Mouse (Mus musculus) liver, adult 2 months (tissue): ENCODE measurements around the gene Irf9. TPM values are rescaled to one million over a fixed set of nuclear protein-coding genes. Genes with fewer than 3 reads are reported as not detected.

Experiments used
- DNase-seq: peaks from one replicate; pipeline ENCODE4 v3.0.0-alpha.2; 2011; ENCODE audit warnings: low read depth, low spot score; ENCODE audit errors: extremely low read depth
- H3K27ac ChIP-seq: fragments of 200-500 bp; replicated peaks from 2 replicates; pipeline ENCODE4 v1.5.1; 2012; ENCODE audit warnings: low read depth, mild to moderate bottlenecking, control low read depth, inconsistent platforms, low read length; ENCODE audit not compliant: insufficient read depth
- H3K27me3 ChIP-seq: fragments of 200-500 bp; 2 replicates; pipeline ENCODE4 v1.6.1; 2012; ENCODE audit warnings: mild to moderate bottlenecking, moderate library complexity, low read length, inconsistent platforms; ENCODE audit not compliant: control insufficient read depth, insufficient read depth
- H3K36me3 ChIP-seq: fragments of 200-500 bp; 2 replicates; pipeline ENCODE4 v1.6.1; 2012; ENCODE audit warnings: low read length, inconsistent platforms; ENCODE audit not compliant: control insufficient read depth, insufficient read depth
- H3K4me1 ChIP-seq: fragments of 200-500 bp; 2 replicates; pipeline ENCODE4 v1.6.1; 2011; ENCODE audit warnings: low read length; ENCODE audit not compliant: control insufficient read depth, insufficient read depth
- H3K4me3 ChIP-seq: fragments of 200-500 bp; 2 replicates; pipeline ENCODE4 v1.5.1; 2011; ENCODE audit warnings: low read depth, mild to moderate bottlenecking, control low read depth, low read length, moderate library complexity; ENCODE audit not compliant: insufficient read depth
- H3K79me2 ChIP-seq: fragments of 200-500 bp; 2 replicates; pipeline ENCODE4 v1.6.1; 2012; ENCODE audit warnings: inconsistent platforms, mild to moderate bottlenecking, low read length, moderate library complexity; ENCODE audit not compliant: control insufficient read depth, insufficient read depth
- H3K9ac ChIP-seq: fragments of 200-500 bp; 2 replicates; pipeline ENCODE4 v1.6.1; 2012; ENCODE audit warnings: low read depth, mild to moderate bottlenecking, control low read depth, inconsistent platforms, low read length
- CTCF ChIP-seq: fragments of 200-500 bp; IDR thresholded peaks from 2 replicates; pipeline ENCODE4 v1.5.1; 2011; ENCODE audit warnings: low read depth, low read length, control low read depth
- POLR2A ChIP-seq: fragments of 200-500 bp; IDR thresholded peaks from 2 replicates; pipeline ENCODE4 v1.6.1; 2011; ENCODE audit warnings: low read length, control low read depth; ENCODE audit not compliant: insufficient read depth; ENCODE audit errors: extremely low read depth
- WGBS: fragments of 180-500 bp; shearing (Covaris S2); methylation state at CpG from one replicate; pipeline ENCODE4 v1.1.7; 2018; 5-methylcytosine and 5-hydroxymethylcytosine counted together
- polyA plus RNA-seq: library from polyadenylated mRNA; depleted of rRNA; stranded (reverse); fragments of >200 nt; gene quantifications from 2 replicates; pipeline ENCODE4 v1.2.3, GENCODE M21; 2012; rRNA removed
- total RNA-seq: library from RNA; depleted of rRNA; stranded (reverse); fragments of >200 nt; gene quantifications from 2 replicates; pipeline ENCODE4 v1.2.3, GENCODE M21; 2014; rRNA removed

Gene Irf9
- total and polyA plus RNA-seq, 2 experiments = 24.2 to 45.0 TPM

GRCm38 (mm10) chr14:55644261-55644888 is 41.0 kb downstream of the Irf9 start:
- Histone ChIP-seq H3K9ac (peak overlapping the region; percentile 24), H3K36me3 (peaks cover 10% of the 10 kb centered on the region), H3K79me2 (peaks cover 18% of the 10 kb centered on the region; the same call in 1 of the 2 replicates), H3K27me3 (no peaks in the 10 kb centered on the region), H3K27ac (peak overlapping the region; percentile 46), H3K4me1 (peaks cover 14% of the 10 kb centered on the region), H3K4me3 (peak overlapping the region; percentile 46)
- 18% methylated on average over 17 of the region's 17 CpGs for WGBS
- no peak for TF ChIP-seq POLR2A
- no peak for TF ChIP-seq CTCF
- peak; percentile 14 for DNase-seq

GRCm38 (mm10) chr14:55649884-55650283 is 46.5 kb downstream of the Irf9 start, which contains the start of gene Tssk4:
Tssk4 (plus strand) TSS chr14:55650184.
- no peak for DNase-seq
- Histone ChIP-seq H3K27ac (no peak within 1 kb of the TSS), H3K4me3 (no peak within 1 kb of the TSS), H3K79me2 (no peaks in the 10 kb centered on the region), H3K9ac (no peak within 1 kb of the TSS), H3K27me3 (no peaks in the 10 kb centered on the region), H3K4me1 (0 out of 2 replicates have a peak, but pooled peaks cover 2% of the 10 kb centered on the region), H3K36me3 (no peaks in the 10 kb centered on the region)
- no peak for TF ChIP-seq CTCF
- no peak for TF ChIP-seq POLR2A
- WGBS = 98% methylated on average over 2 of the region's 2 CpGs

- DNase-seq = no peak
- H3K4me3 ChIP-seq = no peak overlapping the region
- no peaks in the 10 kb centered on the region for H3K36me3 ChIP-seq
- WGBS = 89% methylated on average over 7 of the region's 7 CpGs
- no peak overlapping the region for H3K9ac ChIP-seq
- no peak overlapping the region for H3K27ac ChIP-seq
- H3K79me2 ChIP-seq = no peaks in the 10 kb centered on the region
- TF ChIP-seq CTCF (no peak), POLR2A (no peak)
- no peaks in the 10 kb centered on the region for H3K4me1 ChIP-seq
- H3K27me3 ChIP-seq = no peaks in the 10 kb centered on the region
Measured at GRCm38 (mm10) chr14:55651528-55651927, 48.2 kb downstream of the Irf9 start.

- no peaks in the 10 kb centered on the region; the same call in 1 of the 2 replicates for H3K4me1 ChIP-seq
- no peak for TF ChIP-seq POLR2A
- TF ChIP-seq CTCF = no peak
- peaks cover 4% of the 10 kb centered on the region; the same call in 1 of the 2 replicates for H3K36me3 ChIP-seq
- H3K9ac ChIP-seq = no peak overlapping the region
- 82% methylated on average over 3 of the region's 3 CpGs for WGBS
- H3K27me3 ChIP-seq = no peaks in the 10 kb centered on the region
- DNase-seq = no peak
- H3K4me3 ChIP-seq = no peak overlapping the region
- H3K27ac ChIP-seq = no peak overlapping the region
- no peaks in the 10 kb centered on the region for H3K79me2 ChIP-seq
Measured at GRCm38 (mm10) chr14:55656935-55657334, 53.6 kb downstream of the Irf9 start.

GRCm38 (mm10) chr14:55658011-55658410 is 54.6 kb downstream of the Irf9 start:
- no peaks in the 10 kb centered on the region; the same call in 1 of the 2 replicates for H3K4me1 ChIP-seq
- H3K9ac ChIP-seq = no peak overlapping the region
- H3K4me3 ChIP-seq = no peak overlapping the region
- no peaks in the 10 kb centered on the region for H3K79me2 ChIP-seq
- WGBS = 85% methylated on average over 5 of the region's 5 CpGs
- no peak for DNase-seq
- H3K27me3 ChIP-seq = no peaks in the 10 kb centered on the region
- H3K36me3 ChIP-seq = peaks cover 7% of the 10 kb centered on the region; the same call in 1 of the 2 replicates
- TF ChIP-seq POLR2A (no peak), CTCF (no peak)
- H3K27ac ChIP-seq = no peak overlapping the region

Other genes with a start within 250 kb of the Irf9 start
Only the 30 nearest of the 31 such genes appear.
- gene Dhrs4, start 124.8 kb upstream of the Irf9 start, total RNA-seq = 103 and 111 TPM in 2 replicates
- gene Dhrs4, start 124.8 kb upstream of the Irf9 start, polyA plus RNA-seq = 120 and 146 TPM in 2 replicates
- 0.09 and 0.13 TPM in 2 replicates for gene Carmil3, start 112.9 kb upstream of the Irf9 start, total RNA-seq
- 0.29 and 0.36 TPM in 2 replicates for gene Carmil3, start 112.9 kb upstream of the Irf9 start, polyA plus RNA-seq
- gene Cpne6, start 93.1 kb upstream of the Irf9 start, total RNA-seq = not detected in 2 replicates
- not detected in 2 replicates for gene Cpne6, start 93.1 kb upstream of the Irf9 start, polyA plus RNA-seq
- not detected in 2 replicates for gene Nrl, start 78.6 kb upstream of the Irf9 start, total RNA-seq
- not detected in 2 replicates for gene Nrl, start 78.6 kb upstream of the Irf9 start, polyA plus RNA-seq
- gene Pck2, start 63.3 kb upstream of the Irf9 start, total RNA-seq = 1.2 and 3.2 TPM in 2 replicates
- gene Pck2, start 63.3 kb upstream of the Irf9 start, polyA plus RNA-seq = 2.4 and 7.3 TPM in 2 replicates
- gene Dcaf11, start 43.6 kb upstream of the Irf9 start, total RNA-seq = 305 and 330 TPM in 2 replicates
- gene Dcaf11, start 43.6 kb upstream of the Irf9 start, polyA plus RNA-seq = 263 and 363 TPM in 2 replicates
- not detected in 2 replicates for gene A730061H03Rik, start 43.2 kb upstream of the Irf9 start, total RNA-seq
- gene A730061H03Rik, start 43.2 kb upstream of the Irf9 start, polyA plus RNA-seq = 0.42 and 0.62 TPM in 2 replicates
- gene Fitm1, start 28.0 kb upstream of the Irf9 start, total RNA-seq = 3.8 and 7.5 TPM in 2 replicates
- 45.7 and 60.2 TPM in 2 replicates for gene Fitm1, start 28.0 kb upstream of the Irf9 start, polyA plus RNA-seq
- 78.5 and 94.2 TPM in 2 replicates for gene Psme1, start 25.4 kb upstream of the Irf9 start, total RNA-seq
- 46.9 and 59.9 TPM in 2 replicates for gene Psme1, start 25.4 kb upstream of the Irf9 start, polyA plus RNA-seq
- 32.7 and 36.1 TPM in 2 replicates for gene Emc9, start 18.3 kb upstream of the Irf9 start, total RNA-seq
- 46.8 and 57.2 TPM in 2 replicates for gene Emc9, start 18.3 kb upstream of the Irf9 start, polyA plus RNA-seq
- gene Psme2, start 12.5 kb upstream of the Irf9 start, total RNA-seq = 110 and 142 TPM in 2 replicates
- gene Psme2, start 12.5 kb upstream of the Irf9 start, polyA plus RNA-seq = 55.9 and 56.9 TPM in 2 replicates
- 4.9 and 8.0 TPM in 2 replicates for gene Rnf31, start 11.9 kb upstream of the Irf9 start, total RNA-seq
- gene Rnf31, start 11.9 kb upstream of the Irf9 start, polyA plus RNA-seq = 15.4 and 20.4 TPM in 2 replicates
- 0.34 and 0.46 TPM in 2 replicates for gene Rec8, start 14.5 kb downstream of the Irf9 start, total RNA-seq
- 0.54 and 2.3 TPM in 2 replicates for gene Rec8, start 14.5 kb downstream of the Irf9 start, polyA plus RNA-seq
- gene Ipo4, start 32.4 kb downstream of the Irf9 start, total RNA-seq = 16.8 and 32.6 TPM in 2 replicates
- gene Ipo4, start 32.4 kb downstream of the Irf9 start, polyA plus RNA-seq = 42.0 and 53.0 TPM in 2 replicates
- 1.1 and 2.1 TPM in 2 replicates for gene Gm49378, start 34.3 kb downstream of the Irf9 start, total RNA-seq
- gene Gm49378, start 34.3 kb downstream of the Irf9 start, polyA plus RNA-seq = 7.0 and 7.9 TPM in 2 replicates
- gene Tm9sf1, start 40.2 kb downstream of the Irf9 start, total RNA-seq = 46.5 and 62.0 TPM in 2 replicates
- gene Tm9sf1, start 40.2 kb downstream of the Irf9 start, polyA plus RNA-seq = 66.3 and 70.4 TPM in 2 replicates
- gene Tssk4, start 46.6 kb downstream of the Irf9 start, total RNA-seq = 0.09 and 0.47 TPM in 2 replicates
- 0.18 and 0.24 TPM in 2 replicates for gene Tssk4, start 46.6 kb downstream of the Irf9 start, polyA plus RNA-seq
- 10.1 and 10.3 TPM in 2 replicates for gene Mdp1, start 56.9 kb downstream of the Irf9 start, total RNA-seq
- gene Mdp1, start 56.9 kb downstream of the Irf9 start, polyA plus RNA-seq = 9.8 and 10.5 TPM in 2 replicates
- gene Gmpr2, start 68.4 kb downstream of the Irf9 start, total RNA-seq = 13.1 and 14.9 TPM in 2 replicates
- 9.9 and 11.6 TPM in 2 replicates for gene Gmpr2, start 68.4 kb downstream of the Irf9 start, polyA plus RNA-seq
- 94.7 and 99.4 TPM in 2 replicates for gene Nedd8, start 68.6 kb downstream of the Irf9 start, total RNA-seq
- gene Nedd8, start 68.6 kb downstream of the Irf9 start, polyA plus RNA-seq = 209 and 225 TPM in 2 replicates
- 7.7 and 8.5 TPM in 2 replicates for gene Tinf2, start 78.2 kb downstream of the Irf9 start, total RNA-seq
- 8.1 and 8.2 TPM in 2 replicates for gene Tinf2, start 78.2 kb downstream of the Irf9 start, polyA plus RNA-seq
- gene Tgm1, start 110.4 kb downstream of the Irf9 start, total RNA-seq = 7.9 and 8.4 TPM in 2 replicates
- 22.8 and 24.2 TPM in 2 replicates for gene Tgm1, start 110.4 kb downstream of the Irf9 start, polyA plus RNA-seq
- 28.7 and 31.5 TPM in 2 replicates for gene Rabggta, start 118.7 kb downstream of the Irf9 start, total RNA-seq
- gene Rabggta, start 118.7 kb downstream of the Irf9 start, polyA plus RNA-seq = 64.0 and 65.1 TPM in 2 replicates
- gene Dhrs1, start 142.1 kb downstream of the Irf9 start, total RNA-seq = 109 and 140 TPM in 2 replicates
- gene Dhrs1, start 142.1 kb downstream of the Irf9 start, polyA plus RNA-seq = 263 and 286 TPM in 2 replicates
- gene Nop9, start 142.1 kb downstream of the Irf9 start, total RNA-seq = 11.0 and 13.0 TPM in 2 replicates
- gene Nop9, start 142.1 kb downstream of the Irf9 start, polyA plus RNA-seq = 11.8 and 15.1 TPM in 2 replicates
- 101 and 128 TPM in 2 replicates for gene Cideb, start 154.9 kb downstream of the Irf9 start, total RNA-seq
- gene Cideb, start 154.9 kb downstream of the Irf9 start, polyA plus RNA-seq = 483 and 586 TPM in 2 replicates
- gene Ltb4r2, start 157.9 kb downstream of the Irf9 start, total RNA-seq = 0.74 and 0.94 TPM in 2 replicates
- gene Ltb4r2, start 157.9 kb downstream of the Irf9 start, polyA plus RNA-seq = 1.9 and 2.6 TPM in 2 replicates
- gene Ltb4r1, start 162.4 kb downstream of the Irf9 start, total RNA-seq = 0.28 and 0.34 TPM in 2 replicates
- 0.80 and 1.4 TPM in 2 replicates for gene Ltb4r1, start 162.4 kb downstream of the Irf9 start, polyA plus RNA-seq
- gene Adcy4, start 180.5 kb downstream of the Irf9 start, total RNA-seq = 2.4 and 3.6 TPM in 2 replicates
- gene Adcy4, start 180.5 kb downstream of the Irf9 start, polyA plus RNA-seq = 3.3 and 4.5 TPM in 2 replicates
- gene Ripk3, start 185.3 kb downstream of the Irf9 start, total RNA-seq = 0.94 and 1.8 TPM in 2 replicates
- gene Ripk3, start 185.3 kb downstream of the Irf9 start, polyA plus RNA-seq = 1.4 and 4.0 TPM in 2 replicates